Mouse (Mus musculus): ENCODE results near the gene Stat5a. TPM values are rescaled to one million over a fixed set of nuclear protein-coding genes. Genes with fewer than 3 reads are reported as not detected.

Stat5a gene
- polyA plus RNA-seq, 3 experiments from 2014 or later, result 31.2 to 34.1 (median 31.3) TPM

GRCm38 (mm10) chr11:100904580-100905351 lies 45.6 kb downstream of the Stat5a start:
- peak; percentile 95 for ATAC-seq

GRCm38 (mm10) chr11:100905929-100906328 lies 46.8 kb downstream of the Stat5a start:
- no peak for ATAC-seq

- ATAC-seq, result no peak
Measured at GRCm38 (mm10) chr11:100906885-100907284, 47.7 kb downstream of the Stat5a start.

- ATAC-seq, result no peak
Measured at GRCm38 (mm10) chr11:100908112-100908511, 49.0 kb downstream of the Stat5a start.

- no peak for ATAC-seq
Measured at GRCm38 (mm10) chr11:100908567-100908966, 49.4 kb downstream of the Stat5a start.

GRCm38 (mm10) chr11:100912401-100913155 lies 53.4 kb downstream of the Stat5a start:
- peak; percentile 83 for ATAC-seq

GRCm38 (mm10) chr11:100914415-100914814 lies 55.3 kb downstream of the Stat5a start:
- no peak for ATAC-seq

- ATAC-seq, result no peak
Measured at GRCm38 (mm10) chr11:100915063-100915462, 55.9 kb downstream of the Stat5a start.

GRCm38 (mm10) chr11:100916432-100916971 lies 57.4 kb downstream of the Stat5a start:
- no peak for ATAC-seq

GRCm38 (mm10) chr11:100918007-100918406 lies 58.9 kb downstream of the Stat5a start:
- ATAC-seq, result no peak

- no peak for ATAC-seq
Measured at GRCm38 (mm10) chr11:100920887-100921624, 61.9 kb downstream of the Stat5a start.

GRCm38 (mm10) chr11:100924386-100924919 lies 65.3 kb downstream of the Stat5a start:
- ATAC-seq, result no peak

- ATAC-seq, result no peak
Measured at GRCm38 (mm10) chr11:100927386-100927785, 68.2 kb downstream of the Stat5a start.

- ATAC-seq, result no peak
Measured at GRCm38 (mm10) chr11:100930611-100931010, 71.5 kb downstream of the Stat5a start.

GRCm38 (mm10) chr11:100931254-100931921 lies 72.2 kb downstream of the Stat5a start:
- ATAC-seq, result peak; percentile 93

Other genes starting within 250 kb of the Stat5a start
- gene Nkiras2, start 240.1 kb upstream of the Stat5a start, polyA plus RNA-seq (2017; shearing (Covaris generic)), result 10 to 100 TPM; 24.1 to 32.6 (median 27.2) TPM
- gene Dnajc7, start 239.2 kb upstream of the Stat5a start, polyA plus RNA-seq (2017; shearing (Covaris generic)), result 100 to 1,000 TPM; 283 to 389 (median 360) TPM
- not detected for gene Zfp385c, start 166.9 kb upstream of the Stat5a start, polyA plus RNA-seq (2017; shearing (Covaris generic))
- 10 to 100 TPM; 27.4 to 48.6 (median 29.4) TPM for gene Dhx58, start 155.1 kb upstream of the Stat5a start, polyA plus RNA-seq (2017; shearing (Covaris generic))
- gene Kat2a, start 146.9 kb upstream of the Stat5a start, polyA plus RNA-seq (2017; shearing (Covaris generic)), result 10 to 100 TPM in 2 of 3 experiments, 1 to 10 TPM in 1; 7.0 to 12.4 (median 12.4) TPM
- 1 to 10 TPM in 1 of 3 experiments, not detected in 2; 1.1 TPM for gene Hspb9, start 145.5 kb upstream of the Stat5a start, polyA plus RNA-seq (2017; shearing (Covaris generic))
- gene Rab5c, start 121.1 kb upstream of the Stat5a start, polyA plus RNA-seq (2017; shearing (Covaris generic)), result 10 to 100 TPM; 24.7 to 54.7 (median 48.7) TPM
- under 1 TPM in 1 of 3 experiments, not detected in 2; 0.47 TPM for gene Kcnh4, start 99.4 kb upstream of the Stat5a start, polyA plus RNA-seq (2017; shearing (Covaris generic))
- not detected for gene Hcrt, start 96.4 kb upstream of the Stat5a start, polyA plus RNA-seq (2017; shearing (Covaris generic))
- gene Ghdc, start 88.4 kb upstream of the Stat5a start, polyA plus RNA-seq (2017; shearing (Covaris generic)), result 1 to 10 TPM; 1.7 to 2.6 (median 2.1) TPM
- 10 to 100 TPM; 25.2 to 40.4 (median 33.7) TPM for gene Stat5b, start 8.6 kb upstream of the Stat5a start, polyA plus RNA-seq (2017; shearing (Covaris generic))
- 100 to 1,000 TPM in 1 of 3 experiments, 10 to 100 TPM in 2; 79.3 to 111 (median 99.2) TPM for gene Stat3, start 80.2 kb downstream of the Stat5a start, polyA plus RNA-seq (2017; shearing (Covaris generic))
- gene Cavin1, start 111.5 kb downstream of the Stat5a start, polyA plus RNA-seq (2017; shearing (Covaris generic)), result under 1 TPM in 2 of 3 experiments, not detected in 1; 0.09 to 0.26 TPM
- 1 to 10 TPM; 1.3 to 7.7 (median 6.8) TPM for gene Atp6v0a1, start 150.1 kb downstream of the Stat5a start, polyA plus RNA-seq (2017; shearing (Covaris generic))
- 1 to 10 TPM; 4.4 to 7.3 (median 5.7) TPM for gene Naglu, start 210.7 kb downstream of the Stat5a start, polyA plus RNA-seq (2017; shearing (Covaris generic))
- under 1 TPM in 1 of 3 experiments, not detected in 2; 0.26 TPM for gene Hsd17b1, start 219.1 kb downstream of the Stat5a start, polyA plus RNA-seq (2017; shearing (Covaris generic))
- 10 to 100 TPM; 16.5 to 21.0 (median 18.2) TPM for gene Coasy, start 223.2 kb downstream of the Stat5a start, polyA plus RNA-seq (2017; shearing (Covaris generic))
- gene Mlx, start 227.9 kb downstream of the Stat5a start, polyA plus RNA-seq (2017; shearing (Covaris generic)), result 10 to 100 TPM; 61.9 to 74.3 (median 66.5) TPM
- 10 to 100 TPM in 1 of 3 experiments, 1 to 10 TPM in 2; 7.7 to 19.7 (median 10.0) TPM for gene Psmc3ip, start 236.1 kb downstream of the Stat5a start, polyA plus RNA-seq (2017; shearing (Covaris generic))